Comparison of ENCODE assay signal across 9 mouse cellular contexts in the genomic region with DNA sequence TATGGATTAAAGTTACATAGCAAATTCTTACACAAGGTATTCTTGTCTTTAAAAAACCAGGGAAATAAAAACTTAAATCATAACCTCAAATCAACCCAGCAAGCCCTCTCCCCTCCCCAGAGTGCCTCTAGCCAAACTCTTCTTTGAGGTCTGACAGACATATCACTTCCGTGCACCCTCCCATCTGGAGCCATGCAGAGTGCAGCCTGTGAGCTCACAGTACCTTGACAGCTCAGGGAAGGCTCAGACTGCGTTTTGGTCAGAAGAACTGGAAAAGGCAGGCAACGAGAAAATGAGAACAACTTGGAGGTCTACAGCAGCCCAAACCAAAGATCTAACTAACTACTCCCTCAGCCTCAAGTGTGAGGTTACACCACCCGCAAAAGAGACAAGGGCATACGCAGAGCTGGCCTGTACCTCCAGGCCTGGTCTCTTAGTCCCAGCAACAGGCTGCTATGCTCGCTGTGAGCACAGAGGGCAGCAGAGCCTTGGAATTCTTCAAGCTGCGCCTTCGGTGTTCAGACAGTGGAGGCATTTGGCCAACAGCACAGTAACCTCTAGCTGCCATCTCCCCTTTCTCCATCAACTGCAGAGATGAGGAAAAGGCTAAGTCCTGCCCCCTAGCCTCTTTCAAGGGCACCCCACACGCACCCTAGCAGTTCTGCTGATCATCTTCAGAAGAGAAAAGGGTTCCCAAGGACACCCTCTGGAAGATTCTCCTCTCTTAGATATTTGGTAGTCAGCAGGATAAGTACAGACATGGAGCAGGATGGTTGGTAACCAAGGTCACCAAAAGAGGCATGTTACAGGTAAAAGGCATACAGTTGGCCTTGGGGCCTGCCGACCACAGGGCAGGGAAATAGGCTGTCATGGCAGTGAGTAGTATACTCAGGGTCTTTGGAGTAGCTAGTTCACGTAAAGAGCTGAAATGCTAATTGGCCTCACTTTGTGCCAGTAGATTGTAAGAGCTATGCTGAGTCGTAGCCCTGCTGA.
DNase-seq lines count a peak whose midpoint lies in the region; ATAC-seq and TF ChIP-seq lines count a peak whose summit lies in the region.
"Had no signal": no experiment of that assay in that cellular context is flagged by ENCODE, and none has a peak within 500 bp of the region (broad histone marks: within the 10 kb centered on the region; RNA-seq: fewer than 3 reads in every experiment).

No protein-coding gene starts in this region.

- H3K36me3 ChIP-seq in forebrain, embryonic 11.5 days (ENCODE audit: control insufficient read depth, insufficient read depth, low read length): no peaks in the 10 kb centered on the region
- H3K36me3 ChIP-seq in heart, embryonic 14.5 days (ENCODE audit: control insufficient read depth, insufficient read depth, low read length): no peaks in the 10 kb centered on the region
- no peaks in the 10 kb centered on the region for H3K36me3 ChIP-seq in kidney, postnatal 0 days (ENCODE audit: insufficient read depth, low read length)
- H3K36me3 ChIP-seq in limb, embryonic 15.5 days: no peaks in the 10 kb centered on the region
- H3K36me3 ChIP-seq in neural tube, embryonic 12.5 days: no peaks in the 10 kb centered on the region
- H3K36me3 ChIP-seq: G1E had no signal

- H3K9me3 ChIP-seq in forebrain, embryonic 11.5 days (ENCODE audit: control insufficient read depth, low read length): no peaks in the 10 kb centered on the region
- no peaks in the 10 kb centered on the region for H3K9me3 ChIP-seq in heart, embryonic 14.5 days (ENCODE audit: control insufficient read depth, low read length)
- H3K9me3 ChIP-seq in kidney, postnatal 0 days (replicated peaks; ENCODE audit: low read length): no peaks in the 10 kb centered on the region
- H3K9me3 ChIP-seq in limb, embryonic 15.5 days: no peaks in the 10 kb centered on the region
- H3K9me3 ChIP-seq in neural tube, embryonic 12.5 days: no peaks in the 10 kb centered on the region
- H3K9me3 ChIP-seq: G1E had no signal

- H3K27ac ChIP-seq in forebrain, embryonic 11.5 days (ENCODE audit: low read depth, low read length): no peak overlapping the region
- H3K27ac ChIP-seq in heart, embryonic 14.5 days (replicated peaks in 1 of 2; ENCODE audit: control insufficient read depth in 1 of 2, insufficient read depth in 1 of 2, low read depth in 2 of 2, low read length in 2 of 2): no peak overlapping the region
- no peak overlapping the region for H3K27ac ChIP-seq in kidney, postnatal 0 days
- H3K27ac ChIP-seq in limb, embryonic 15.5 days: no peak overlapping the region
- H3K27ac ChIP-seq in neural tube, embryonic 12.5 days: no peak overlapping the region

- peaks cover 11% of the 10 kb centered on the region for H3K4me1 ChIP-seq in forebrain, embryonic 11.5 days (replicated peaks; ENCODE audit: control insufficient read depth, insufficient read depth, low read length)
- peaks cover 0 to 3% of the 10 kb centered on the region in 2 experiments; a peak in 1 of 4 replicates for H3K4me1 ChIP-seq in heart, embryonic 14.5 days (ENCODE audit: control insufficient read depth in 2 of 2, insufficient read depth in 2 of 2, low read length in 2 of 2)
- no peaks in the 10 kb centered on the region for H3K4me1 ChIP-seq in kidney, postnatal 0 days (replicated peaks; ENCODE audit: insufficient read depth, low read length)
- no peaks in the 10 kb centered on the region for H3K4me1 ChIP-seq in limb, embryonic 15.5 days
- no peaks in the 10 kb centered on the region for H3K4me1 ChIP-seq in neural tube, embryonic 12.5 days

- 27% methylated on average over 12 of the region's 12 CpGs for WGBS in forebrain, embryonic 11.5 days
- 27% methylated on average over 12 of the region's 12 CpGs for WGBS in heart, embryonic 14.5 days
- WGBS in kidney, postnatal 0 days: 37% methylated on average over 12 of the region's 12 CpGs
- 36% methylated on average over 12 of the region's 12 CpGs for WGBS in limb, embryonic 15.5 days
- WGBS in neural tube, embryonic 12.5 days: 43% methylated on average over 12 of the region's 12 CpGs

- no peak overlapping the region for H3K9ac ChIP-seq in forebrain, embryonic 11.5 days (ENCODE audit: low read length)
- H3K9ac ChIP-seq in heart, embryonic 14.5 days (ENCODE audit: low read length): no peak overlapping the region
- no peak overlapping the region for H3K9ac ChIP-seq in kidney, postnatal 0 days (ENCODE audit: low read depth, low read length)
- no peak overlapping the region for H3K9ac ChIP-seq in limb, embryonic 15.5 days
- no peak overlapping the region for H3K9ac ChIP-seq in neural tube, embryonic 12.5 days

- ATAC-seq in forebrain, embryonic 11.5 days (replicated peaks; ENCODE audit: low FRiP score): peak; percentile 85
- peak; percentile 80 for ATAC-seq in heart, embryonic 14.5 days (ENCODE audit: insufficient number of reproducible peaks, insufficient read depth, low FRiP score, low read depth)
- ATAC-seq in kidney, postnatal 0 days (replicated peaks; ENCODE audit: low FRiP score, low read depth): peak; percentile 91
- peak; percentile 75 for ATAC-seq in limb, embryonic 15.5 days (ENCODE audit: insufficient number of reproducible peaks, low FRiP score, low TSS enrichment, low read depth)
- ATAC-seq in neural tube, embryonic 12.5 days (ENCODE audit: low FRiP score, low read depth): peak; percentile 93

- DNase-seq in 416B (ENCODE audit: low read depth): peak; percentile 38
- DNase-seq in brain, embryonic 18.5 days (ENCODE audit: low read depth, low spot score): peak; percentile 39
- peak; percentile 82 for DNase-seq in forebrain, embryonic 11.5 days (ENCODE audit: low spot score)
- DNase-seq in kidney, postnatal 0 days (ENCODE audit: low spot score): peak; percentile 85
- peak; percentile 50 for DNase-seq in thymus, postnatal 4 days

- no peak overlapping the region for H3K4me2 ChIP-seq in forebrain, embryonic 11.5 days (ENCODE audit: low read depth, low read length, severe bottlenecking)
- H3K4me2 ChIP-seq in heart, embryonic 14.5 days (ENCODE audit: low read length): no peak overlapping the region
- no peak overlapping the region for H3K4me2 ChIP-seq in kidney, postnatal 0 days (ENCODE audit: low read length)
- H3K4me2 ChIP-seq in limb, embryonic 15.5 days: no peak overlapping the region
- no peak overlapping the region for H3K4me2 ChIP-seq in neural tube, embryonic 12.5 days (replicated peaks)

- H3K27me3 ChIP-seq in forebrain, embryonic 11.5 days (ENCODE audit: control insufficient read depth, insufficient read depth, low read length): no peaks in the 10 kb centered on the region
- no peaks in the 10 kb centered on the region for H3K27me3 ChIP-seq in heart, embryonic 14.5 days (ENCODE audit: control insufficient read depth, insufficient read depth, low read length)
- no peaks in the 10 kb centered on the region for H3K27me3 ChIP-seq in kidney, postnatal 0 days (ENCODE audit: insufficient read depth, low read length)
- no peaks in the 10 kb centered on the region for H3K27me3 ChIP-seq in limb, embryonic 15.5 days
- no peaks in the 10 kb centered on the region for H3K27me3 ChIP-seq in neural tube, embryonic 12.5 days (replicated peaks)

- no peak overlapping the region for H3K4me3 ChIP-seq in forebrain, embryonic 11.5 days (ENCODE audit: low read depth, low read length)
- H3K4me3 ChIP-seq in heart, embryonic 14.5 days (ENCODE audit: control insufficient read depth in 1 of 2, insufficient read depth in 1 of 2, low read depth in 1 of 2, low read length in 2 of 2): no peak overlapping the region
- no peak overlapping the region for H3K4me3 ChIP-seq in kidney, postnatal 0 days (replicated peaks; ENCODE audit: low read depth, low read length)
- H3K4me3 ChIP-seq in limb, embryonic 15.5 days: no peak overlapping the region
- no peak overlapping the region for H3K4me3 ChIP-seq in neural tube, embryonic 12.5 days

- TF ChIP-seq CTCF in kidney, postnatal 0 days (IDR thresholded peaks at IDR 0.05; ENCODE audit: low read depth): peak; percentile 88
